Mouse (Mus musculus) mesoderm, embryonic 11.5 days (tissue): ENCODE results near the gene Mmadhc.

Experiments
- DNase-seq: peaks from one replicate; pipeline ENCODE4 v3.0.0-alpha.2; 2012; ENCODE audit warnings: low read depth, low spot score

The Mmadhc gene

DNA sequence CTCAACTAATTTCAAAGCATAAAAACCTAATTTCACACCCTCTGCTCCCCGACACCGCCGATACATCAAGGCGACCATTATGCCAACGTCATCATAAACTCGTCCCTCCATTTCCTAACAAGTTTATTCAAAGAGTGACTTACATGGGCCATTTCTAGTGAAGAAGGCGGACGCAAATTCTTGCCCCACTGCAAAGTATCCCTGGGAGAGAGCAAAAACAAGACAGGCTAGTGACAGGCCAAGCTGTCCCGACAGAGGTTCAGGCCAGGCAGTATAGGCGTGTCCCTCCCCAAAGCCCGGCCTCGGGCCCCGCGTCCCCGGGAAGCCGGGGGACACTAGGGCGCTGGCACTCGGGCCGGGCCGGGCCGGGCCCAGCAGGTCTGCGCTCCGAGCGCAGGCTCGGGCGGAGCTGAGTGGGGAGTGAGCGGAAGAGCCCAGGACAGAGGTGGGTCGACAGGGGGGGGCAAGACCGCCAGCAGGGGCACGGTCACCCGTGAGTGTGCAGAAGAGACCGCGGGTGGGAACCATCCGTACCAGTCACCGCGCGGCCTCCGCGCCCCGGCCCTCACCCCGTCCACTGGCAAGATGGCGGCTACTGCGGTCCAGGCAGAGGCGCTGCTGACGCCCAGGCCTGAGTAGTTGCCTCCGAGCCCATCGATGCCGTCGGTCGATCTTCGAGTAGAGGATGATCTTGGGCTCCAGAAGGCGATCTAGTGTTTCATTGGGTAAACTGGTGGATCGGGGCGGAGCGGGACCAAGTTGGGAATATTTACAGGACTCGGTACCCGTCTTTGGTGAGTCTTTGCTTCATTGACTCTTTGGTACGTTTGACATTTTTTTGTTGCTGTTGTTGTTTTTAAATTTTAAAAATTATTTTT lies at the start of gene Mmadhc:
Gene Mmadhc (minus strand): TSS at position 693 of the 878 bp plus-strand sequence.
- DNase-seq = peak; percentile 96

DNA sequence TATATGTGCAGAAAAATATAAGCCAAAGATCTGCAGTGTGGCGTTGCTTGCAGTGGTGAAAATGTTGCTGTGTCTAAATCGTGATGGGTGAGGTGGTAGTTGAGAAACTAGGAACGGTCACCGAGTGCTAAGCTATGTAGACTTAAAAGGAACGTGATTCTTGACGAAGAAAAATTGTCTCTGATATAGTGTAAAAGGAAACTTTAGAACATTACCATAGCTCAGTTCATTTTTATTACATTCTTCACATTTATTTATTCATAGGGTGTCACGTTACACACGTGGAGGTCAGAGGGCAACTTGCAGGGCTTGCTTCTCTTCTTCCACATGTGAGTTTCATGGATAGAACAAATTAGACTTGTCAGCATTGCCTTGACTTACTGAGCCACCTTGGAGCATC lies 47.0 kb upstream of the Mmadhc start:
- DNase-seq = peak; percentile 64

DNA sequence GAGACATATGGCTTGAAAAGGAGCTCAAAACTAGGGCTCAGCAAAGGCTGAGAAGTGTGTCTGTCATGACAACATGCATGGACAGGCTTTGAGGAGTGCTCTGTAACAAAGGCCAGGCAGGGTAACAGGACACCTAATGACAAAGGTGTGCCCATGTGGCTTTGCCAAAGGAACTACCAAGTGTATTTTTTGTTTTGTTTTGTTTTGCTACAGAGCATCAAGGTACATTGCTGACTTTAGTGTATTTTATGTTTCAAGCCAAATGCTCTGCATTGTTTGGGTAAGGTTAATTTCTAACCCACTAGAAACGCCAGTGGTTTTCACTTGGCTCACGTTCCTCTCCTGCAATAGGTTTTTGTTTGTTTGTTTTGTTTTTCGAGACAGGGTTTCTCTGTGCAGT lies 42.5 kb upstream of the Mmadhc start:
- DNase-seq = no peak

DNA sequence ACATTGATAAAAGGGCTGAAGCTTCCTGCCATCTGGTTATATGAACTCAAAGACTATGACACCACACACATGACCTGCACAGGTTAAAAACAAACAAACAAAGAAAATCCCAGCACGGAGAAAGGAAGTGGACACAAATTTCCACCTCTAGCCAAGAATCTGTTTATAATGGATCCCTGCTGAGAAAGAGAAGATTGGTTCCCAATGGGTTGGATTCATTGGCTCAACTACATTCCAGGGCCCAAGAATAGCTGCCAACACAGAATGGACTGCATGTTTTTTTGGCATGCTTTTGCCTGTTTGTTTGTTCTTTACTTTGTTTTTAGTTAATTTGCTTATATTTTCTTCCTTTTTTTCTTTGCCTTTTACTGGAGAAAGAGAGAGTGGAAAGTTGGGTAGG lies 41.0 kb upstream of the Mmadhc start:
- no peak for DNase-seq

DNA sequence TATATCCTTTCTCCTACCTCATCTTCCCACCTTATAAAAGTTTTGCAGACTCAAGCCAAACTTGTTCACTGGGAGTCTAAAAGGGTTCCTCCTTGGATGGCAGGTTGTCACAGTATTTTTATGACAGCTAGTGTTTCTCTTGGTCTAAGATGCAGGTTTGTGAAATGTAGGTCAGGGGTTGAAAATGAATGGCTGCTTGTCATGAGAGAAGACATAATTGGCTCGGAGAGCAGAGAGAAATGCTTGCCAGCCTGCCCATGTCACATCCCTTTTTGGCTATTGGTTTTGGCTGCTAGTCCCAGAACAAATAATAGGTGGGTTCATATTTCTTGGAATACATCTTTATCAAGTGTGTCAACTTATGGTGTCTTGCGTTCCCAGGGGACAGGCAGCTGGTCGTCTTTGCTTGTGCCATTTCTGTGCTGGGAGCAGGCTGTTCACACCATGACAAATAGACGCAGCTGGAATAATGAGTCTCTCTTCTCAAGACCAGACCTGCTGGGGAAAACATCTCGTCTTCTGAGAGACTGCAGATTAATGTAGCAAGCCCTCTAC lies 35.2 kb upstream of the Mmadhc start:
- peak; percentile 28 for DNase-seq

DNA sequence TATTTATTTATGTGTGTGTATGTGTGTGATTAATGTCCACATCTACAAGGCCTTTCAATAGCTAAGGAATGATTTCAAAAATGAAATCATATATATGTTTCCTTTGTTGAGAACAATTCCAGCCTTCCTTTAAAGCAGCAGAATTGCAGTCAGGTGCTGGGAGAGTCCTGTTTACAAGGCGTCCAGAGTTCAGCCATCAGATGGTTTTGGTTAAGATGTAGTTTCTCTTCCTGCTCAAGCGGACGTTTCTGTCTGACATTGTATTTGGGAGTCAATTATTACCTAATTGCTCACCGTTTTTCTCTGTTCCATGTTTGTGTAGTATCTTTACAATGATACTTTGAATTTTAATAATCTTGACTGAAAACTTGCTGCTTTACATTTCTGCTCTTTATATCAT lies 31.6 kb upstream of the Mmadhc start:
- DNase-seq = no peak

DNA sequence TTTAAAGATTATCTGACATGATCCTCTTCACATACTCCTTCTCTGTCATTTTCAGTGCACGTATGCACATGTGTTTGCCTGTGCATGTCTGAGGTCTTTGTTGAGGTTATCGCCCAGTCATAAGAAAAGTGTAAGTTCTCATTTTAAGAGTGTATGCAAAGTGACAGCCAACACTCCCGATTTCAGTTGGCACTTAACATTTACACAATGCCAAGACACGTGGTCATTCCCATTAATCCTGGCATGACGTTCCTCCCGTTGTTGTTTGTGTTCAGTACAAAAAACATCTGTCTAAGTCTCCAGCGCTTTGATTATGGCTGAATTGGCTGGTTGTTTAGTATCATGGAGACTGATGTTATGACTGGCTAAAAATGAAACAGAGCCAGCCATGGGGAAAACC lies 28.2 kb upstream of the Mmadhc start:
- DNase-seq = no peak

DNA sequence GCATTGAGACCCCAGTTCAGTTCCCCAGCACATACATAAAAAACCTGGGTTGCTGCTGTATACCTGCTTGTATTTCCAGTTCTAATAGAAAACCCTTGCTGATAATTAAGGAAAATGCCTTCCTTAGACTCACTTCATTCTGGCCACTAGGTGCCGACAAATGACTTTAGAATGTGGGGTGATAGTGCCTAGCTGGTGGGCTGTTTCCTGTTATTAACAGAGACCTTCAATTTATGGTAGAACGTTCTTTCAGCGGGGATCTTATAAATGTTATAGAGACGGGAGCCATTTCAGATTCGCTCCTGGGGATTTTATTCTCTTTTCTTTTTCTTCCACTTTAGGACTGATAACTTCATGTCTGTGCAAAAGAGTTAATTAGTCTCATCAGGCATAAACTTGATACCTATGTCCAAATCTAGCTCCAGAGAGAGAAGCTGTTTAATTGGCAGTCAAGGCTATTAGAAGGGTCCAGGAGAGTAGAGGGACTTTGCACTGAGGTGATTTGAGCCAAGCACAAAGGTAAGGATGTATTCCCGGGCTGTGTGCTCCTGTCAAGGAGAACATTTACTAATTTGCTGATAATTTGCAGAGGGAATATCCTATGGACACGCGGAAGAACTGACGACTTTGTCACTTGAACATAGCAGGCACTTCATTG lies 10.2 kb upstream of the Mmadhc start:
- DNase-seq = peak; percentile 74

DNA sequence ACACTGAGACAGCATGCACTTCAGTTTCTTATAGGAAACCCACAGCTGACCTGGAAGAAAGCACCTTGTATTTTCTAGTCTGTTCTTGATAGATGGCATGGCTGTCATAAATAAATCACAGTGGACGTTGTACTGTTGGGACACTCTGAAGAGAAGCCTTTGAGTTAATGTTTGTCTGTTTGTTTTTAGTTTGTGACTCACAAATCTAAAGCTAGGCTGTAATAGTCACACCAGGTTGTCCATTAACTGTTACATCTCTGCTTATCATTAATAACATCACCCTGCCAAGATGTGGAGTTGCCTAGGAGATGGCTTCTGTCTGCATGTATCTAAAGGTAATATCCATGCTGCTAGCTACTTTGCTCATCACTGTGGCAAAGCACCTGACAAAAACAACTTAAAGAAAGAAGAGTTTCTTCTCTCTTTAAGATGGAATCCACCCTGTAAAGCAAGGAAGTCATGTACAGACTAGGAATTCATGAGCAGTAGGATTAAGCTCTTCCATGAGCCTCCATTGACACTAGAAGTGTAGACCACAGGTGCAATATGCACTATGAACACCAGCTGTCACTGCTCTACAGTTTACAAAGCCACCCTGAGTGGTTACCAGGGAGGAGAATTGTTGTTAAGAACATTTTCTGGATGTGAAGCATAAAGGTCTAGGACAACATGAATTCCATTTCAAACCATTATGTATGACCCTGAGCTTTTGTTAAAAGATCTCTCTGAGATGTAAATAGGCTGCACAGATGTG lies 8.4 kb upstream of the Mmadhc start:
- DNase-seq = no peak

DNA sequence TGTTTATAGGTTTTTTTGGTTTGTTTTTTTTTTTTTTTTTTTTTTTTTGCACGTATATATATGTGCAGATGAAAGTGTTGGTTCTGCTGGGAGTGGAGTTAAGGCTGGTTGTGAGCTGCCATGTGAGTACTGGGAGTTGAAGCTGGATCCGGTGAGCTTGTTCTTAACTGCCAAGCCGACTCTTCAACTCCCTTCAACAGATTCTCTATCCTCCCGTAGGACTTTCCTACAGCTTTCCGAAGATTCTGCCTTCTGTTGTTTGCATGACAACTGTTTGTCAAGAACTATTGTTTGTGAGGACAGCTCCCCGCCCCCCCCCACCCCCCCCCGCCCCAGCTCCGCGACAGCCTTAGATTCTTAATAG lies 368 bp upstream of the Mmadhc start:
- DNase-seq = no peak

DNA sequence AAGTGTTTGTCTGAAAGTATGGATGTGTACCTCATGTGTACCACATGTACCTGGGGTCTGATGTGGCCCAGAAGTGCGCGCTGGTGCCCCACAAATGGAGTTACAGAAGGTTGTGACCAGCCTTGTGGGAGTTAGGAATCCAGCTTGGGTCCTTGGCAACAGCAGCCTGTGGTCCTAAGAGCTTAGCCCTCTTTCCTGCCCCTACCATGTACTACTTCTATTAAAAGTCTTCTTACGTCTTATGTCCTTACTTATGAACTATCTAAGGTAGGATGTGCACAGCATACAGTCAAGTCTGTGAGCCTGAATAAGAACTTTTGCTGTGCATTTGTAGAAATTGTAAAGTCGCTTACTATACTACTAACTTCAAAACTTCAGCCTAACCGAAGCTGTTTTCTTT lies 1.0 kb downstream of the Mmadhc start:
- DNase-seq = no peak

DNA sequence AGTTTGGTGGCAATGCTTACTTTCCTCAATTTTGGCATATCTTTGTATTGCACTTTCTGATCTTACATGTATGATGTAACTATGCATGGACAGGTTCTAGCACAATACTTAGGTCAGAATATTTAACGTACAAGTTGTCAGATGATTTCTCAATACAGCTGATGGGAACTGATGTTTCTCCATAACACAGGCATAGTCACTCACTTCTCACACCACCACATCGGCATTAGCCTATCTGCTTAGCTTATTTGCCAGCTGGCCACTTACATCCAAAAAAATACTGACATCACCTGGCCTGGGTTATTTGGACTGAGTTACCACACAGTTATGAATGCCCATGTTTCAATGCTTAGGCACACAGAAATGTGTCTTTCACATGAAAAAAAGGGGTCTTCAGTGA lies 2.5 kb downstream of the Mmadhc start:
- no peak for DNase-seq

DNA sequence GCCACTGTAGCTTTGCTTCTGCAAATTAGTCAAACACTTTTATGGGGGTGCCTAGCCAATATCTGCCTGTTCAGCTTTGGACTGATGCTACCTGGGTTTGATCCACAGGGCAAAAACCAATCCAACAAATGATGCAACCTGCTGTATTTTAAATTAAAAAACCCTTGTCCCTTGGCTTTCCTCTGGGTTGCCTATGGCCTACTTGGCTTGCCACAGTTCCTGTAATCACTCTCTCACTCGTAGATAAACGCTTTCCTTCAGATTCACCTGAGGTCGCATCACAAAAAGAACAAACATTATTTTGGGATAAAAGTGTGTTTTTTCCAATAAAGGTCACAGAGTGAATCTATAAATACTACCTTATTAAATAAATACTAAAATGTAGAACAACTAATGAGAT lies 3.0 kb downstream of the Mmadhc start:
- DNase-seq = no peak

DNA sequence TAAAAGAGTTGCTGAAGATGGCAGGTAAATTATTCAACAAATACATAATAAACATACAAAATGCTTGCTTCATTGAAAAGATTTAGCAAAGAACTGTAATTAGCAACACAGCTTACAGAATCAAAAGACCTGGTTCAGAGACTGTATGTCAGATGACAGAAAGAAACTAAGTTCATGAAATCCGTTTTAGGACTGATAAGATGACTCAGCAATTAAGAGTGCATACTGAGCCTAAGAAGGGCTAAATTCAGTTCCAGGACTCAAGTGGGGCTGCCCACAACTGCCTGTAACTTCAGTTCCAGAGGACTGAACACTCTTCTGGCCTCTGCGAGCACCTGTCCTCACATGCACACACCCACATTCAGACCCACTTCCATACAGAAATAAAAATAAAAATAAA lies 4.7 kb downstream of the Mmadhc start:
- DNase-seq = no peak

DNA sequence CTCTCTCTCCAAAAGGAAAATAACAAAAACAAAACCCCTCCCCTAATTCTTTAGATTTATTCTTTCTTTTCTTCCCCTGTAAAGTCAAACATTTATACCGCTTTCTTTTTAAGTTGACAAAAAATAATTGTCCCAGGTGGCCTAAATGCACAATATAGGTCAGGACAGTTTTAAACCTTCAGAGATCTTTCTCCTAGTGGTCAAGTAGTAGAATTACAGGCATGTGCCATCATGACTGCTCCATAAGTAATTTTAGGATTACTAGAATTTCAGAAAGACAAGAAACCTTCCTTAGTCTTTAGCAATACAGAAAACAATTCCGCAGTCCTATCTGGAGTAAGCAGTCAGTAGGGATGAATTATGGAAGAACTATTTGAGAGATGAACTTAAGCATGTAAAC lies 5.8 kb downstream of the Mmadhc start:
- no peak for DNase-seq

DNA sequence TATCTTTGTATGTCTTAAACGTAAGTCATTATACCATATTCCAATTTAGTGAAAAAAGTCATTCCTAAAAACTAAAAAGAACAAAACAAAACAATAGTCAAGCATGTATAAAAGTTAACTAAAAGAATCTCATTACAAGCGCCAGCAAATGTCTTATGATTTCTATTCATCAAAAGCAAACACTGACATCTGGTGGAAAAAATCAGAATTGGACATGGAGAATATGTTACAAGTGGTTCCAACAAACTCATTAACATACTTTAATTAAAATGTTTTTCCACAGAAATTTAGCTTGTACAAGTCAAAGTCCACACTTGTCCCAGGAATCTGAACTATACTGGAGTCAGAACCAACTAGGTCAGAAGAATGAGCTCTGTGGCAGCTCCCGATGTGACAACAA lies 11.8 kb downstream of the Mmadhc start:
- no peak for DNase-seq

DNA sequence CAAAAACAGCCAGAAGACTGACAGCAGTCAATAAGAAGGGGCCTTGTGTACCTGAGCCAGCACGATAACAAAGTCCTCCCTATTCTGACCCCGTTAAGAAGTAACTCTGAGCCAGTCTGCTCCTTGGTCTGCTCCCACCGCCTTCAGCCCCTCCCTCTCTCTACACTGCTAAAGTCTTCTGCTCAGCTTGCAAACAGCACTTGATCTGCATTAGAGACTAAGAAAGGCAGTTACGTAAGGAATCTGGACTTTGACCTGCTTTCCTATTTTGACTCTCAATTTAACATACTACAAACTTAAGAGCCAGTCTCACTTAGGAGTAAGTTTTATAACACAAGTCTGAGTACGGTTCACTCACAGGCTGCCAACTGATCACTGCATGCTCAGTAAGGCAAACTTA lies 12.6 kb downstream of the Mmadhc start:
- no peak for DNase-seq

DNA sequence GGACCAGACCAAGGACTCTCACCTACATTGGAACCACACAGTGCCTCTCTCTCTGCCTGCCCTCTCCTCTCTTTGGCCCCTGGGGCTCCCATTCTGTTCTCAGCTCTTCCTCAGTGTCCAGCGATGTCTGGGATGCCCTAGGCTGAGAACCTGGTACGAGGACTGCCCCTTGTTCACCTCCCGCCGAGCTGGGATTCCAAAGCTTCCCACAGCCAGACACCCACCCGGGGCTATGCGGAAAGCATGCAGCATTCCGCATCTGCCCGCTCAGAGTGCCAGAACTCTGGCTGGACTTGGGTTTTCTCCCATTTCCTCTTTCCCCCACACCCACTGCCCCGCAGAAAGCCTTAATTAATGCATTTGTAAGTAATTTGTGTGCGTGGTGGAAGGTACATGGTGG lies 19.9 kb downstream of the Mmadhc start:
- DNase-seq = no peak

DNA sequence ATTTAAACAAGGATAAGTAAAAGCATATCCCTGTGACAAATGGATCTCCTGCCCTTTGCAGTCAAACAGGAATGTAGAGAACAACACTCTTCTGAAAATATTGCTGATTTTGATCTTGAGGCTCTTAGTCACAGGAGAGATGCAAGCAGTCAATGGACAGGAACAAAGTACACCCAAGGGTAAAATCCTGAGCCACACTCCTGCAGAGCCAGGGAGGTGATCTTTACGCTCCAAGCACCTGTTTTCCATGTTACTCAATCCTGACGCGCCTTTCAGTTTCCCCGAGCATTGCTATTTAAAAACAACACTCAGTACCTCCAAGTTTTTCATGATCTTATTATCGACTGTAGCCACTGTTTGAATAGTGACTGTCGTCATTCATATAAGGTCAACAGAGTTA lies 23.2 kb downstream of the Mmadhc start:
- no peak for DNase-seq

DNA sequence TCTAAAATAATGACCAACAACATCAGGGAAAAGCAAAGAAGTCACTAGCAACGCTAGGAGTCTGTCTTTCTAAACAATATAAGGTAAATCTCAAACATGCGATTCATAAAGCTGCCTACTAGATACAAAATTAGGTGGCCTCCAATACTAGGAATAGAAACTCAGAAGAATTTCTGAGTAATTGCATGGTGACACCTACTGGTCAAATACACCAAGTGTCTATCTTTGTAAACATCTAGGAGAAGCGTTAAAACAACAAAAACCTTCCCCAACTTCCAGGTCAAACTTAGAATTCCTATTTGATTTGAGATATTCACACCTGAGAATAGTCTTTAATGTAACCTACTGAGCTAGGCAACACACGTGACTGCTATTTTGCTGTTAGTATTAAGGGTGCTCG lies 24.4 kb downstream of the Mmadhc start:
- no peak for DNase-seq

DNA sequence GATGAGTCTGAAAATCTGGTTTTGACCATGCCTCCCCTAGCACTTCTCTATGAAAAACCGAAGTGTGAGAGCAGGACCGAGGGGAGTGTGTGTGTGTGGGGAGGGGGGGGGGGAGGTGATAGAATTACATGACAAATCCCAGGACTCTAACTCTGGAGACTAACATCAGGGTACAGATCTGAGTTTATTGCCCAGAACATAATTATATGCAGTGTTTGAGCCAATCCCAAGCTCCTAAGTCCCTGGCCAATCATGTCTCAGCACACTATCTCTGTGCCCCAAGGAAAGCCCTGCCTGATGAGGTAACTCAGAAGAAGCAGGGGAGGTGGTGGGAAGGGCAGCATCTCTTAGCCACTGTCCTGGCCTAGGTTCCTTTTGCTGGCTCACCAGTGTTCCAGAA lies 28.1 kb downstream of the Mmadhc start:
- DNase-seq = no peak

DNA sequence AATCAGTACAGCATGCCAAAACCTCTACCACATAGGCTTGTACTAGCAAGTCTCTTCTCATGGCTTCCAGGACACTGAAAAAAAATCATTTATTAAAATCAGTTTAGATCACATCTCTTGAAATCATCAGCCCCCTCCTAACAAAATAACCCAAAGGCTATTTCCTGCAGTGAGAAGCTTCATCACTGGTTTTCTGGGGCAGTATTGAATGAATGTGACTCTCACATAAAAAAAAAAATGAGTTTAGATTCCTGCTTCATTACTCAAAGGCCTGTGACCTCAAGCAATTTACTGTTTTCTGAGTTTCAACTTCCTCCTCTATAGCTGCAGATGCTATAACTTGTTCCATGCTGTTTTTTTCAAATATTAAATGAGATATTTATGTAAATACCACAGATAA lies 29.6 kb downstream of the Mmadhc start:
- DNase-seq = no peak
